Mouse (Mus musculus) hindbrain, embryonic 16.5 days (tissue): Measurements from ENCODE around the gene Nutf2-ps1. TPM values are rescaled to one million over a fixed set of nuclear protein-coding genes. Genes with fewer than 3 reads are reported as not detected.

ENCODE experiments used
- ATAC-seq: fragments of 200-750 bp; cut with Nextera tagmentation; 2 replicates; pipeline ENCODE4 v1.8.0; 2017; ENCODE audit warnings: moderate TSS enrichment, moderate library complexity
- H3K27ac ChIP-seq: fragments of 300-500 bp; sonication (generic); 2 replicates; pipeline ENCODE4 v1.5.1; 2014; ENCODE audit warnings: low read depth, mild to moderate bottlenecking, control low read depth, low read length, moderate library complexity
- H3K27me3 ChIP-seq: fragments of 300-500 bp; sonication (generic); replicated peaks from 2 replicates; pipeline ENCODE4 v1.6.1; 2014; ENCODE audit warnings: low read length; ENCODE audit not compliant: control insufficient read depth, insufficient read depth
- H3K36me3 ChIP-seq: fragments of 300-500 bp; sonication (generic); 2 replicates; pipeline ENCODE4 v1.6.1; 2014; ENCODE audit warnings: mild to moderate bottlenecking, low read length, moderate library complexity, mixed read lengths; ENCODE audit not compliant: control insufficient read depth, insufficient read depth
- H3K4me1 ChIP-seq: fragments of 300-500 bp; sonication (generic); 2 replicates; pipeline ENCODE4 v1.6.1; 2014; ENCODE audit warnings: low read depth, low read length; ENCODE audit not compliant: control insufficient read depth, insufficient read depth
- H3K4me2 ChIP-seq: fragments of 300-500 bp; sonication (generic); 2 replicates; pipeline ENCODE4 v1.6.1; 2014; ENCODE audit warnings: mild to moderate bottlenecking, low read length, control low read depth, moderate library complexity
- H3K4me3 ChIP-seq: fragments of 300-500 bp; sonication (generic); 2 replicates; pipeline ENCODE4 v1.5.1; 2014; ENCODE audit warnings: mild to moderate bottlenecking, low read length, control low read depth, moderate library complexity
- H3K9ac ChIP-seq: fragments of 300-500 bp; sonication (generic); 2 replicates; pipeline ENCODE4 v1.6.1; 2014; ENCODE audit warnings: low read depth, mild to moderate bottlenecking, control low read depth, low read length, moderate library complexity
- H3K9me3 ChIP-seq: fragments of 300-500 bp; sonication (generic); 2 replicates; pipeline ENCODE4 v1.6.1; 2014; ENCODE audit warnings: mild to moderate bottlenecking, low read length, moderate library complexity; ENCODE audit not compliant: control insufficient read depth
- WGBS: fragments of 180-500 bp; shearing (Covaris S2); extraction: QIAGEN DNeasy Blood & Tissue Kit; methylation state at CpG from one replicate; pipeline ENCODE4 v1.1.7; 2014; 5-methylcytosine and 5-hydroxymethylcytosine counted together
- polyA plus RNA-seq: library from polyadenylated mRNA; unstranded; fragments of >200 nt; fragmentation: Nextera tagmentation; extraction: Ambion mirVana; gene quantifications from 2 replicates; pipeline ENCODE4 v1.2.1, GENCODE M21; 2015

Nutf2-ps1 gene
- polyA plus RNA-seq, 1 experiment from 2014 or later: 244 TPM

- H3K4me2 ChIP-seq: peak overlapping the region; percentile 37
- H3K9ac ChIP-seq: no peak overlapping the region
- H3K9me3 ChIP-seq: no peaks in the 10 kb centered on the region
- H3K4me1 ChIP-seq: peaks cover 3% of the 10 kb centered on the region; the same call in 1 of the 2 replicates
- no peak overlapping the region for H3K4me3 ChIP-seq
- no peaks in the 10 kb centered on the region for H3K27me3 ChIP-seq
- no peak overlapping the region for H3K27ac ChIP-seq
- WGBS: 33% methylated on average over 6 of the region's 6 CpGs
- ATAC-seq: no peak
- no peaks in the 10 kb centered on the region for H3K36me3 ChIP-seq
Measured at GRCm38 (mm10) chr19:53556841-53557240, 32.0 kb downstream of the Nutf2-ps1 start.

- Histone ChIP-seq H3K27me3 (no peaks in the 10 kb centered on the region), H3K9ac (no peak overlapping the region), H3K4me2 (no peak overlapping the region), H3K9me3 (no peaks in the 10 kb centered on the region), H3K27ac (no peak overlapping the region), H3K4me3 (no peak overlapping the region), H3K4me1 (peaks cover 3% of the 10 kb centered on the region; the same call in 1 of the 2 replicates), H3K36me3 (no peaks in the 10 kb centered on the region)
- ATAC-seq: no peak
- 73% methylated on average over 5 of the region's 5 CpGs for WGBS
Measured at GRCm38 (mm10) chr19:53554981-53555616, 33.8 kb downstream of the Nutf2-ps1 start.

- H3K4me2 ChIP-seq: no peak overlapping the region
- no peaks in the 10 kb centered on the region for H3K27me3 ChIP-seq
- no peaks in the 10 kb centered on the region for H3K36me3 ChIP-seq
- no peaks in the 10 kb centered on the region for H3K9me3 ChIP-seq
- ATAC-seq: no peak
- H3K27ac ChIP-seq: no peak overlapping the region
- H3K4me1 ChIP-seq: peaks cover 3% of the 10 kb centered on the region; the same call in 1 of the 2 replicates
- H3K9ac ChIP-seq: no peak overlapping the region
- H3K4me3 ChIP-seq: no peak overlapping the region
- WGBS: 86% methylated on average over 11 of the region's 11 CpGs
Measured at GRCm38 (mm10) chr19:53554402-53554801, 34.5 kb downstream of the Nutf2-ps1 start.

- no peaks in the 10 kb centered on the region for H3K36me3 ChIP-seq
- no peak for ATAC-seq
- no peak overlapping the region for H3K4me2 ChIP-seq
- 59% methylated on average over 6 of the region's 6 CpGs for WGBS
- H3K4me3 ChIP-seq: no peak overlapping the region
- H3K9me3 ChIP-seq: no peaks in the 10 kb centered on the region
- no peaks in the 10 kb centered on the region for H3K27me3 ChIP-seq
- no peak overlapping the region for H3K27ac ChIP-seq
- H3K4me1 ChIP-seq: peaks cover 3% of the 10 kb centered on the region; the same call in 1 of the 2 replicates
- no peak overlapping the region for H3K9ac ChIP-seq
Measured at GRCm38 (mm10) chr19:53552795-53553194, 36.1 kb downstream of the Nutf2-ps1 start.

- no peaks in the 10 kb centered on the region for H3K36me3 ChIP-seq
- H3K4me2 ChIP-seq: no peak overlapping the region
- no peak overlapping the region for H3K27ac ChIP-seq
- peaks cover under 1% of the 10 kb centered on the region; the same call in 1 of the 2 replicates for H3K4me1 ChIP-seq
- no peaks in the 10 kb centered on the region for H3K27me3 ChIP-seq
- no peak for ATAC-seq
- no peaks in the 10 kb centered on the region for H3K9me3 ChIP-seq
- H3K4me3 ChIP-seq: no peak overlapping the region
- WGBS: 37% methylated on average over 10 of the region's 10 CpGs
- no peak overlapping the region for H3K9ac ChIP-seq
Measured at GRCm38 (mm10) chr19:53552216-53552786, 36.6 kb downstream of the Nutf2-ps1 start.

- Histone ChIP-seq H3K27me3 (no peaks in the 10 kb centered on the region), H3K27ac (no peak overlapping the region), H3K4me1 (no peaks in the 10 kb centered on the region), H3K9ac (no peak overlapping the region), H3K4me2 (no peak overlapping the region), H3K36me3 (no peaks in the 10 kb centered on the region), H3K4me3 (no peak overlapping the region), H3K9me3 (no peaks in the 10 kb centered on the region)
- 86% methylated on average over 12 of the region's 12 CpGs for WGBS
- ATAC-seq: no peak
Measured at GRCm38 (mm10) chr19:53550972-53551371, 37.9 kb downstream of the Nutf2-ps1 start.

GRCm38 (mm10) chr19:53547597-53547996 lies 41.3 kb downstream of the Nutf2-ps1 start:
- Histone ChIP-seq H3K36me3 (no peaks in the 10 kb centered on the region), H3K27me3 (no peaks in the 10 kb centered on the region), H3K4me2 (no peak overlapping the region), H3K27ac (no peak overlapping the region), H3K4me1 (no peaks in the 10 kb centered on the region), H3K9ac (no peak overlapping the region), H3K4me3 (no peak overlapping the region), H3K9me3 (no peaks in the 10 kb centered on the region)
- 23% methylated on average over 8 of the region's 8 CpGs for WGBS
- ATAC-seq: no peak

GRCm38 (mm10) chr19:53544923-53545561 lies 43.8 kb downstream of the Nutf2-ps1 start:
- no peak for ATAC-seq
- Histone ChIP-seq H3K4me2 (no peak overlapping the region), H3K36me3 (no peaks in the 10 kb centered on the region), H3K4me3 (no peak overlapping the region), H3K4me1 (no peaks in the 10 kb centered on the region), H3K27ac (no peak overlapping the region), H3K9me3 (no peaks in the 10 kb centered on the region), H3K9ac (no peak overlapping the region), H3K27me3 (no peaks in the 10 kb centered on the region)
- 70% methylated on average over 4 of the region's 4 CpGs for WGBS

GRCm38 (mm10) chr19:53543602-53544001 lies 45.3 kb downstream of the Nutf2-ps1 start:
- 69% methylated on average over 5 of the region's 5 CpGs for WGBS
- H3K4me1 ChIP-seq: no peaks in the 10 kb centered on the region
- no peaks in the 10 kb centered on the region for H3K36me3 ChIP-seq
- no peaks in the 10 kb centered on the region for H3K9me3 ChIP-seq
- no peak overlapping the region for H3K4me3 ChIP-seq
- H3K4me2 ChIP-seq: no peak overlapping the region
- no peak overlapping the region for H3K9ac ChIP-seq
- H3K27ac ChIP-seq: no peak overlapping the region
- no peaks in the 10 kb centered on the region for H3K27me3 ChIP-seq
- ATAC-seq: no peak
